Mouse (Mus musculus) gastrocnemius, adult 18-20 months (tissue): Measurements from ENCODE around the gene Clic4. TPM values are rescaled to one million over a fixed set of nuclear protein-coding genes. Genes with fewer than 3 reads are reported as not detected.

Source experiments
- DNase-seq: peaks from one replicate; pipeline ENCODE4 v3.0.0; 2021; ENCODE audit warnings: low spot score
- total RNA-seq, 2 experiments: library from RNA; stranded (reverse); gene quantifications; 2 replicates each; pipeline ENCODE4 v1.2.3; 2021

Gene Clic4
- total RNA-seq, 2 experiments from 2014 or later: 27.6 to 40.4 TPM

DNA sequence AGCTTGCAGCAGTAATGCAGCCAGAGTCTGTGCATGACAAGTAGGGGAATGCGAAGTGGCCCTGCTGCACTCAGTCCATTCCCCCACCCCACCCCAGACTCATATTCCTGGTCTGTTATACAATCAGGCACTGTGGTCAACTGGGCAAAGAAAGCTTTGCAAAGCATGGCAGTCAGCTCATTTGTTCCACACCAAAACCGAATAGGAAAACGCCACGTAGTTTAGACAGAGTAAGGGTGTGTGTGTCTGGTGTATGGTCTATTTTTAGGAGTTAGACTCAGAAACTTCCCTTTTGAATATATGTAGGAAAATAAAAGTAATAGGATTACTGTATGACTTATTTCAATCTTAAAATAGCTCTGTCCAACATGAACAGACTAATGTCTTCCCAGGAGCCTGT is 36.0 kb downstream of the Clic4 start:
- DNase-seq: no peak

DNA sequence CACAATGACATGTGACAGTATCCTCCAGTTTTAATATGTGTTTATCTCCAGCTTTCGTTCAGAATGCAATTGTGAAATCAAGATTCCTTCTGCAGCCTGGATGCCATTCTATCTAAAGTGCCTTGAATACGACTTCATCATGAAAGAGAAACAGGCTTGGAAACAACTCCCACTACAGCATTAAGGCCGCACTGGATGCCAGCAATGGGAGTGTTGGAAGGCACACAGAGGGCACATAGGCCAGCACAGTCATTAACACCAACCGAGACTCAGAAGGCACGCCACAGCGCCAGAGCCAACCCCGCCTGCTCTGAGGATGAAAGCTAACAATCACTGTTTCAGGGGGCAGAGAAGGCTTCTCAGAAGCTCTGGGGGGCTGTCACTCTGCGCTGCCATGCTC is 37.1 kb downstream of the Clic4 start:
- peak; percentile 55 for DNase-seq

DNA sequence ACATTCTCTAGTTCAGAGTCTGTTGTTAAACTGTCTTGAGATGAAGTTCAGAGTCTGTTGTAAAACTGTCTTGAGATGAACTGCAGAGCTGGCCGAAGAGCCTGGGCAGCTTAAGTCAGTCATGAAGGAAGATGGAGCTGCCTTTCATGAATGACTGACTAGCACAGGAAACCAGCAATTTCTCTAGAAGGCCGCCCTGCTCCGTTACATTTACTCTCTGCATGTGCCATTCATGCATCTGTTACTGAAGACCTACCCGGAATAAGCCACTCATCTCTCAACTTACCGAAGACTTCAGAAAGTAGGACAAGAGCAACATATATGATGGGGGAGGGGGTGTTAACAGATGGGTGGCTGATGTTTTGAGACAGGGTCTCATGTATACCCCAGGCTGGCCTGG is 40.1 kb downstream of the Clic4 start:
- DNase-seq: no peak

DNA sequence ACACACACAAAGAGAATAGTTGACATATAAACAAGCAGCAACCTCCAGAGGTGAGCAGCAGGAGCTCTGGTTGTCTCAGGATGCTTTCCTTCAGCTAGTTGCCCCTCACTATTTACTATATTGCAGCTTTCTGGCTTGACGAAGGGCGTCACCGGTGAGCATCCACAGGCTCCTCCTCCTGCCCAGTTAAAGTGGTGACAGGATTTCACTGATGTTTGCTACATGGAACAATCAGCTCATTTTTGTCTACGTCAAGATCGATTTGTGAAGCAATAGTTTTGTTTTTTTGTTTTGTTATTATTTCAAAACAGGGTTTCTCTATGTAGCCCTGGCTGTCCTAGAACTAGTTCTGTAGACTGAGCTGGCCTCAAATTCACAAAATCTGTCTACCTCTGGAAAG is 41.1 kb downstream of the Clic4 start:
- DNase-seq: no peak

DNA sequence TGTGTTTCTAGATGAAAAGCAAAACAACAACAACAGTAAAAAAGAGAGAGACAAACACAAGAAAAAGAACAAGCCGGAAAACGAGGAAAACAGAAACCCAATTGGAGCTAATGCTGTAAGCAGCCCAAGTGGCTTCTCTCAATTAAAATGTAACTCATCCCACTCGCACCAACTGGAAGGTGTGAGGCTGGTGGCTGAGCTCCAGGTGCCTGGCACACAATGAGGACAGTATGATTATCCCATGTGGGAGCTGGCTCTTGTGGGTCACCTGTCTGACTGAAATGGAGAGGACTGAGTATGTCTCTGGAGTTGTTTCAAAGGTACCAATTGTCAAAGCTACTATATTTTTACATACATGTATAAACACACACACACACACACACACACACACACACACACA is 41.5 kb downstream of the Clic4 start:
- no peak for DNase-seq

DNA sequence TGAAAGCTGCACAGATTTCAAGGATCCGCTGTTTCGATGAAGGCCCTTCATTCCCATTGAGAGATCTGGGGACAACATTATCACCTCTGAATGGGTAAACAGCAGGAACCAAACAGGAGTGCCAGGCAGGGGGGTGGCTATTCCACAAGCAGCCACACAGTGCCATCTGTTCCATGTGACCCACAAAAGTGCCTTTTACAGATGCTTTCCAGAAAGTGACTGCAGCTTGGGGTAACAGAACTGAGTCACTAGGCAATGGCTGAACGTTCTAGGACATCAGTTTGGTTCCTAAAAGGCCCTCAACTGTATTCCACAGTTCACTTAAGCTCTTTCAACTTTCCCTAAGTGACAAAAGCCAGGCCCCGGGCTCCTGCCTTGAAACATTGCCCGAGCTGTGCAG is 42.0 kb downstream of the Clic4 start:
- DNase-seq: no peak

DNA sequence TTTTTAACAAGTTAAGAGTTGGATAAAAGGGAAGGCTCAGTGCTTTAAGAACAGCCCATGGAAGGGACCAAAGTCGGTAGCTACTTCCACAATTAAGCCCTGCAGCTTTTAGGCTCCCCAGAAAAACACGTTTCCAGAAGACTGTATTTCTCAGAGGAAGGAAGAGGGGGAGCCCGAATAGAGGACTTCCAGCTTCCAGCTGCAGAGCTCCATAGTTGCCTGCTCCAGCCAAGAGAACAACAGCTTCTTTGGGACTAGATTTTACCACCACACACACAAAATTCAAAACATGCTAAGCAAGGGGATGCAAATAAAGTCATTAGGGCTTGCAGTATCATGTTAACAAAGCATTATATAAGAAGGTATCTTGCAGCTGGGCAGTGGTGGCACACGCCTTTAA is 42.7 kb downstream of the Clic4 start:
- DNase-seq: no peak

DNA sequence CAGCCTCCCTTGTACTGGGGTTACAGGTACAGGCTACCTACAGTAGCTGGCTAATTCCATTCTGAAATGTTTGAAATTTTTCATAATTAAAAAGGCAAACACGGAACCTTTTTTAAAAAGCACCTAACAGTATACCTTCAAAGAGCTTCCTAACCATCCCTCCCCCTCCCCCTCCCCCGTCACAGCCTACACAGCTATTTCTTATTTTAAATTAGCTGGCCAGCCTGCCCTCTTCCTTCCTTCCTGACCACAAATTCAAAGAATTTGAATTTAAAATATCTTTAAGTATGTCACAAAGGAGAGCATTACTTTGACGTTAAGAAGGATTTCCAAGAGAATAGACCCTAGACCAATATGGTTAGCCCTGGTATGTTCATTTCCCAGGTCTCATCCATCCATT is 44.5 kb downstream of the Clic4 start:
- DNase-seq: no peak

DNA sequence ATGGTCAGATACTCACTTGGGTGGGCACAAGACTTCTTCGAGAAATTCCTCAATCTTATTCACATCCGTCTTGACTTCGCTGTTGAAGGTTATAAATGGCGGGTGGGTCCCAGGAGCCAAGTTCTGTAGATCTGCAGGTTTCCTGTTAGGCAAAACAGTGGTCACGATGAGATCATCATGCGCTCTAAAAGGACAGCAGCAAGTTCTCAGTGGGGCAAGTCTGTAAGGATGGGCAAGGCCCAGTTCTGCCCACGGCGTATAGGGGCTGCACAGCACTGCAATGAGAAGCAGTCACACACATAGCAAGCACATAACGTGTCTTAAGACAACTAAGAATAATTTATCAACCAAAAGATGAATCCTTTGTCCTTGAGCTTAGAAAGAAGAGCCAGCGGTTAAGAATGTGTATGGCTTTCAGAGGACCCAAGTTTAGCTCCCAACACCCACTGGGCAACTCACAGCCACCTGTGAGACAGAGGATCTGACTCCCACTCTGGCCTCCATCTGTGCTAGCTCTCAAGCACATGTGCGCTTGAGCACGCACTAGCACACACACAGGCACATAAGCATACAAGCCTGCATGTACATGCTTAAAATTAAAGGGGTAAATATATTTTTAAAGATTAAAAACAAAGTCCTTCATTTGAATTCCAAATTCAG is 46.5 kb downstream of the Clic4 start:
- DNase-seq: no peak

DNA sequence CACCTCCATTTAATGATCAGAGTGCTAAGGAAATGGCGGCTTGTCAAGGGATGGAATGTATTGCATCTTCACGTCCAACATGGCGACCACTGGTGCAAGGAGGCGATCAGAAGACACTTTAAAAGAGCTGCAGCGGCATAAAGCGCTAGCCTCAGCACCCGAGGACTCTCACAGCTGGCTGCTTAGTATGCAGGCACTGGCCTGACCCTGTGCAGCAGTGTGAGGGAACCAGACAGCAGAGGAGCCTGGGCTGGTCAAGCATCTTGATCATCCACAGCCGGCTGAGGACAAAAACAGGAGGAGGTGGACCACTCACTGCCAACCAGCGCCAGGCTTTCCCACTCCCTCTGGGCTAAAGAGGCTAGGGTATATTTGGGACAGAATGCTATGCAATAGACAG is 48.8 kb downstream of the Clic4 start:
- no peak for DNase-seq

DNA sequence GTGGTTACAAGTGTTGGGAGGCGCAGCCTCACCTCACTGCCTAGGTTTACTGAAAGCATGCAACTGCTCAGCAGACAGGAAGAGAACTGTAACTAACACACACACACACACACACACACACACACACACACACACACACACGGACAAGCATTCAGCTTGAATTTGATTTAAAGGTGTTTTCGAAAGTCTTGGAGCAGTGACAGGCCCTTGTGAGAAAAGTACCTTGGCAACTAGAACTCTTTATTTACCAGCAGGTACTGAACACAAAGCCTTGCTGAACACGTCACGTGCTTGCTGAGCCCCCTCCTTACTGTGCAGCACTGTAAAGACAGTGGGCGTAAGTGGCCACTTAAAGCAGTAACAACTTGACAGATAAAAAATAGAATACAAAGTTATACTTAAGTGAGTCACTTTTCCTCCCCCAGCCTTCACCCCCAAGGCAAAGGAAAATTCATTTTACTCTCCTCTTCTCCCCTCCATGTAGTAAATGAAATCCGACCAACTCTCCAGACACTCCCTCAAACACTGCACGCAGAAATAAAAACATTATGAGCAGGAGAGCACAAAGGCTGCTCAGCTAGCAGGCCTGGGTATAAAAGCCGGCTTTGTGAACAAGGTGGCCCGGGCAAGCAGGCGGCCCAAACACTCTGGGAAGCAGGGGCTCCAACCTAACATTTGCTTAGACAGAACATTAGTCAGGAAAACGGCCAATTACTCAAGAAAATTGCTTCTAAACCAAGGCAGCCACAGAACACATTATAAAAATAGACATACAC is 50.8 kb downstream of the Clic4 start:
- no peak for DNase-seq

DNA sequence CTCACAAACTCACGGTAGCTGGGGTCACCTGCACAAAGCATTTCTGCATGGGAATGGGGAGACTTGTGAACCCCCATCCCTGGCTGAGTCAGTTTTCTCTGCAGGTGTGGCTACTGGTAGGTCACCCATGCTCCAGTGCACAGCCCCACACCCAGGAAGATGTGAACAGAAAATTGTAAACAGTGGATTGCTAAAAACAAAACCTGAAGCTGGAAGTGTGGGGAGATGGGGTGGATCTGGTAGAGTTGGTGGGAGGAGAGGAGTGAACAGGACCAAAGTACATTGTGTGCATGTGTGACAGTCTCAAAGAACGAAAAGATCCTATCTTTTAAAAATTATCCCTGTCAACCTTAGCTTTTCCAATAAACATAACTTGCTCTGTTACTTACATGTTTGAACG is 52.0 kb downstream of the Clic4 start:
- no peak for DNase-seq

DNA sequence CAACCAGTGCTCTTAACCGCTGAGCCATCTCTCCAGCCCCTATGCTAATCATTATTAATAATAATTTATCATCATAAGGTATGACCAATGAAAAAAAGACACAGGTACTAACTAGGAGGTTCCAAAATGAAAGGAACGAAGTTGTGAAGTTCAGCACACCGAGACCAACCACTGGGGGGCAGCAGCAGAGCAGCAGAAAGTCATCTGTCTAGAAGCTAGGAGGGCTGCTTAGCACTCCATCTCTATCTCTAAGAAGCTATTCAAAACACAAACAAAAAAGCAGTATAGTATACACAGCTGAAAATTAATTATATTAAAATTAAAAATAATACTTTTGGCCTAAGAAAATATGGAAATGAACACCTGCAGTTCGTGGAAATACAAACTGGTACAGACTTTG is 53.0 kb downstream of the Clic4 start:
- peak; percentile 80 for DNase-seq

DNA sequence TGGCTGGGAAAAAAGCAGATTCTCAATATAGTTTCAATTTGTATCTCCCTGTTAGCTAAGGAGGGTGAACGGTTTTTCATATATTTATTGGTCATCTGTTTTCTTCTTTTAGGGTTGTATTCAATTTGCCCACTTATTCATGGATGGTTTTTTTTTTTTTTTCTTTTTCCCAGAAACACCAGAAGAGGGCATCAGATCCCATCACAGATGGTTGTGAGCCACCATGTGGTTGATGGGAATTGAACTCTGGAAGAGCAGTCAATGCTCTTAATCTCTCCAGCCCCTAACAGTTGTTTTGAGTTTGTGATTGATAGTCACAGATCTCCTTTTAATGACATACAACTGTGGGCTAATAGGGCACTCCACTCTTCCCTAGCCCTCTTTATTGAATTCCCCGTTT is 62.8 kb downstream of the Clic4 start:
- DNase-seq: no peak

DNA sequence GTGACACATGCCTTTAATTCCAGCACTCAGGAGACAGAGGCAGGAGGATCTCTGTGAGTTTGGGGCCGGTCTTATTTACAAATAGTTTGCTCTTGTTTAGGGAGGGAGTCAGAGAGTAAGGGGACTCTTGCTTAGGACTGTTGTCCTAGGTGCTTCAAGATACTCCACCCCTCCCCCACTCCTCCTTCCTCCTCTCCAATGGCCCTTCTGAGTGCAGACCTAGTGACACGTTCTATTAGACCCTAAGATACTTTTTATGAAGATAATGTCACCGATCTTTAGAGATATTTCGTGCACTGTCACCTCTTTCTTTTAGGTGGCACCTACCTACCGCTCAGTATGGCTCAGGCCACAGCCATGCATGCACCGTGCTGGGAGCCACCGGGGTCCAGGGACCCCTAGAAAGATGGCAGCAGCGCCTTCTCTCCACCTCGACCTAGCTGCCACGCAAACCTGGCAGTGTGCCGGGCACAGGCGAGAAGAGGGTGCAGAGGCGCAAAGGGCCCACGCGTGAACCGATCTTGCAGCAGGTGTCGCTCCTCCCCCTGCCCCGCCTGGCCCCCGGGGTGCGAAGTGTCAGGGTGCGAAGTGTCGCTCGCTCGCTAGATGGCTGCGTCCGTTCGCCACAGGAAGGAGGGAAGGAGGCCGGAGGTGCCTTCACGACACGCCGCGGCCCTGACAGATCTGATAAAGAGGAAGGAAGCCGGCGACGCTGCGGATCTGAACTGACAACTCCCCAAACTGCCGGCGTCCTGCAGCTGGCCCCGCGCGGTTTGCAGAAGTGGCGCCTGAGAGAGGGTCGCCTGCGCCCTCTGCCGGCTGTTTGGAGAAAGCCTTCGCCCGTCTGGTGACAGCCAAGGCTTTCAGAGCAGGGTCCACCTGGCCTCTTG is 66.7 kb downstream of the Clic4 start:
- peak; percentile 76 for DNase-seq

DNA sequence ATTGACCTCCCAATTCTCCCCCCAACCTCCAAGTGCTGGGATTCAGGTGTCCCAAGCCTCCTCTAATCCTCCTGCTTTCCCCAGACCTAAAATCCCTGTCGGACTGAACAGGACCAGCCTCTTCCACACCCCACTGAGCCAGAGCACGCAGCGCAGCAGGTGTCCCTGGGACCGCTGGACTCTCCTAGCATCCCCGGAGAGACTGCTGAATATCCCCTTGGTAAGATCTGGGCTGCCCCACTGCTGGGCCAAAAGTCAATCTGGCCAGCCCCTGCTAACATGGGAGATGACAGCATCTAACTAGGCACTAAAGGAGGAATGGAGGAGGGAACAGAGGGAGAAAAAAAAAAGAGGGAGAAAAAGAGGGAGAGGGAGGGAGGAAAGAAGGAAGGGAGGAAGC is 67.4 kb downstream of the Clic4 start:
- no peak for DNase-seq

DNA sequence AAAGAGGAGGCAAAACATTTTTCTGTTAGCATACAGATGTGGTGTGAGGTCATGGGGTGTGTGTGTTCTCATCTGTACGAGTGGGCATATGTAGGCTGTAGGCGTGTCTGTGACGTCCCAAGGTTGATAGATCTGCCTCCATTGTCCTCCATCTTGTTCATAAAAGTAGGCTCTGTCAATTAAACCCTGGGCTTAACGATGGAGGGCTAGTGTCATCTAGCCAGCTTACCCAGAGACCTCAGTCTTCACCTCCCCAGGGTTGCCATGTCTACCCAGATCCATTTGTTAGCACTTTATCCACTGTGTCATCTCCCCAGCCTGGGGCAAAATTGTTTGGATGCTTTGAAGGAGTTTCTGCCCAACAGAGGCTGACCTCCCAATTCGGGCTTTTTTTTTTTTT is 67.9 kb downstream of the Clic4 start:
- DNase-seq: no peak

DNA sequence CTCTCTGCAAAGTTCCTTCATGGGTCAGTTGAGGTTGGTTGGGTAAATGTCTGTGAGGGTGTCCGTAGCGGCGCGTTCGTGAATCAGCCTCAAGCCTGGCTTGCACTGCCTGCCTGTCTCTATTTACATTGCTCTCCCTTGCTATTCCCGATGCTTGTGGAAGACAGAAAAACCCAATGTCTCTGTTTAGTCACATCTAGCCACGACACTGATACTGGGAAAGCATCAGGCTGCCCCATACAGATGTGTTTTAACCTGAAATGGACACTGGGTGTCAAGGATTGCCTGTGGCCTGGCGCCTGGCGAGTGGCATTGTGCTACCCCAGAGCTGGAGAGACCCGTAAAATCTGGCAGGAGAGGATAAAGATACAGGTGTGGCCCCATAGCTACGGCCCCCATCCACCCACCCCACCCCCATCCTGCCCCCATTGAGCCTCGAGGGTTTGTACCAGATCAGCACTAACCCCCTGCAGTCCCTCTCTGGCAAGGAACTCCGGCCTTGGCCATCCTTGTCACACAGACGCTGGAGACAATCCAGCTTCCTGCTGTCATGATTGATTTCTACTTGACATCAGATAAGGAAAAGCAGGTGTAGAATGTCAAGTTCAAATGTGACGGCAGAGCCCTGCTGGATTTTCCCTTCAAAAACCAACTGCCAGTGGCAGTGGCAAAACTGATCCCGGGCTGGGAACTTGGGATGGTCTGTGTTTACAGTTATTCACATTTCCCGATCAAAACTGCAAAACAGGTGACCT is 68.6 kb downstream of the Clic4 start:
- no peak for DNase-seq

DNA sequence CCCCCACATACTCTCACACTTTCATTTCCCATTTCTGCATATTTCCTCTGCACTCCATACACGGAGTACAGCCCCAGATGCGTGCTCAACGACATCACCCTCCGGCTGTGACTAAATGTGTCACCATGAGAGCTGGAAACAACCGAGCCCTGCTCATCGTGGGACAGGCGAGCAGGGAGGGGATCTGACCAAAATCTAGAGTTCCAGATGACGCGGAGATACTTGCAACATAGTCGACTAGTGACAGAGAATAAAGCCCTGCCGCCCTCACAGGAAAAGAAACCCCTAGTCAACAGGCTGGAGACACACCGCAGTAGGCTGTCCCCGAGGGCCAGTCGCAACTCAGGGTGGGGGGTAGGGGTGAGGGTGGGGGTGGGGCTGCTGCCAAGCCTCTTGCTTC is 69.3 kb downstream of the Clic4 start:
- DNase-seq: no peak

DNA sequence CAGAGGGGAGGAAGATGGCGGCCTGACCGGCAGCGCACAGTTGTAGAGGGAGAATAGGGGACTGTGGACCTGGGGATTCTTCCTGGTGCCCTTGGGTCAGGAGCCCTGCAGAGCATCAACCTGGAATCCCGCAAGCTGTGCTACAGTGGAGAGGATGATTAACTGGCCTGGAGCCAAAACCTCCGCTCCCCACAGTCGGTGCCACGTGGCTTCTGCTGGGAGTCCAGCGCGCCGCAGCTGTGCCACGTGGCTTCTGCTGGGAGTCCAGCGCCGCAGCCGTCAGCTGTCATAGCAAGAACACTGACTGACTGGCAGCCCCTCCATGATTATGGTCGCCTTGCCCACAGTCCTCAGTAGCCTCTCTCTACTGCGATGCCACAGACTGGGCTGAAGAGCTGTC is 70.8 kb downstream of the Clic4 start:
- no peak for DNase-seq

DNA sequence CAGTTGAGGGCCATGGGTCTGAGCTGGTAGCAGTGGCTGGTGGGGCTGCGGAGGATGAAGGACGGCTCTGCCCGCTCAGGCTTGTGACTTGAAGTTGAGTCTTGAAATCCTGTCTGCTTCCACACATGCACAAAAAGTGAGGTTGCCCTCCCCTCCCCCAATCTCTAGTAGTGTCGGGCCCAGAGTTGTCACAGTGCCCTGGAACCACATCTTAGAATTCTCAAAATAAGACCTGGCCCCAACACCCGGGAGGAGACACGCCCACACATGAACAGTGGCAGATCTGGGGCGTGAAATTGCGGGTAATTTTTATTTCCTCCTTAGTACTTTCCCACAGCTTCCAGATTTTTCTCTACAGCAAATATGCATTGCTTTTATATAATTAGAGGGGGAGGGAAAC is 74.8 kb downstream of the Clic4 start:
- DNase-seq: no peak

DNA sequence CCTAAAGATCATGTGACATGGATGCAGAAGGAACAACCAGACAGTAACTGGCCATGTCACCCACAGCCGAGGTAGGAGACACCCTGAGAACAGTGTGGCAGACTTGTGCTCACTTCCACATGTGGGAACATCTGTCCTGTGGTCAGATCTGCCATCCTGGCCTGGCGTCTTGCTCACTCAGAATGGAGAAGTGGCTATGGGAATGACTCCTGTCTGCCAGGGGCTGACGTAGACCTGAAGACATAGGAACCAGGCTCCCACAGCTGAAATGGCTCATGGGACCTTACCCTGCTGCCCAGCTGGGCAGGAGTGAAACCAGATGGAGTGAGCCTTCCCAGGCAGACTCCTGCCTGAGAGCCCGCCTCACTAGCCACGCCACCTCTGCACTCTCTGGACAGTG is 79.8 kb downstream of the Clic4 start:
- no peak for DNase-seq
